Mouse (Mus musculus): ENCODE measurements at regions not wholly inside any gene's neighbourhood (a gene's known extent, or its start where the extent isn't known, plus 50 kb on each side); places are given as distances from the start of the nearest gene placed in this dataset.

DNA sequence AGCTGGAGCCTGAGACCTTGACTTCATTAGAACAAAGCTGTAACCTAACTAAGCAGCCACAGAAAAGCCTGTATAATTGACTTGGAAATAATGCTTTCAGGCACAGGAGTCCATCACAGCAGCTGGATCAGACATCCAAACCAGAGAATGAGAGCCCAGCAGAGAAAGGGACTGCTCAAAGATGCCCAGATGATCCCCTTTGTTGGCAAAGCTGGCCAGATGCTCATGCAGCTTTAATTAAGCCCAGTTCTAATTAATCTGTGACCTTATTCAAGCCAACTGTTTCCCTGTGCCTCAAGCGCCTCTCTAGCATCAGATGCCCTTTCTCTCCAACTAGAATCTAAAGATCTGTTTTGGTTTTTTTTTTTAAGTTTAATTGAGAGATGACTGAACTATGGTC, 165.6 kb upstream of the Rag2 start:
- TF ChIP-seq POLR2A (IDR thresholded peaks at IDR 0.05; ENCODE audit: control insufficient read depth, extremely low read depth, insufficient read depth, low read length, poor library complexity): no peak
- TF ChIP-seq CTCF (IDR thresholded peaks at IDR 0.05; ENCODE audit: borderline replicate concordance, control insufficient read depth, extremely low read depth, insufficient read depth, low read length, poor library complexity): no peak
